Mouse (Mus musculus) forebrain, embryonic 16.5 days (tissue): ENCODE results near the gene Plk5. TPM values are rescaled to one million over a fixed set of nuclear protein-coding genes. Genes with fewer than 3 reads are reported as not detected.

Experiments used
- ATAC-seq: fragments of 200-750 bp; cut with Nextera tagmentation; 2 replicates; pipeline ENCODE4 v1.8.0; 2017; ENCODE audit warnings: mild to moderate bottlenecking, moderate library complexity
- H3K27ac ChIP-seq: fragments of 300-500 bp; sonication (generic); 2 replicates; pipeline ENCODE4 v1.5.1; 2014; ENCODE audit warnings: low read length, control low read depth
- H3K27me3 ChIP-seq: fragments of 300-500 bp; sonication (generic); replicated peaks from 2 replicates; pipeline ENCODE4 v1.6.1; 2014; ENCODE audit warnings: low read length; ENCODE audit not compliant: control insufficient read depth, insufficient read depth
- H3K36me3 ChIP-seq: fragments of 300-500 bp; sonication (generic); 2 replicates; pipeline ENCODE4 v1.6.1; 2014; ENCODE audit not compliant: control insufficient read depth, insufficient read depth
- H3K4me1 ChIP-seq: fragments of 300-500 bp; sonication (generic); replicated peaks from 2 replicates; pipeline ENCODE4 v1.6.1; 2014; ENCODE audit warnings: low read length; ENCODE audit not compliant: control insufficient read depth, insufficient read depth
- H3K4me2 ChIP-seq: fragments of 300-500 bp; sonication (generic); 2 replicates; pipeline ENCODE4 v1.6.1; 2014; ENCODE audit warnings: mild to moderate bottlenecking, low read length, control low read depth
- H3K4me3 ChIP-seq: fragments of 300-500 bp; sonication (generic); replicated peaks from 2 replicates; pipeline ENCODE4 v1.5.1; 2014; ENCODE audit warnings: mild to moderate bottlenecking, low read length, control low read depth
- H3K9ac ChIP-seq: fragments of 300-500 bp; sonication (generic); replicated peaks from 2 replicates; pipeline ENCODE4 v1.6.1; 2014; ENCODE audit warnings: low read depth, low read length, control low read depth
- H3K9me3 ChIP-seq: fragments of 300-500 bp; sonication (generic); 2 replicates; pipeline ENCODE4 v1.6.1; 2016; ENCODE audit warnings: low read length; ENCODE audit not compliant: control insufficient read depth
- WGBS: fragments of 180-500 bp; shearing (Covaris S2); extraction: QIAGEN DNeasy Blood & Tissue Kit; methylation state at CpG from one replicate; pipeline ENCODE4 v1.1.7; 2014; 5-methylcytosine and 5-hydroxymethylcytosine counted together
- polyA plus RNA-seq: library from polyadenylated mRNA; unstranded; fragments of >200 nt; fragmentation: Nextera tagmentation; extraction: Ambion mirVana; gene quantifications from 2 replicates; pipeline ENCODE4 v1.2.1, GENCODE M21; 2015

Gene Plk5
- polyA plus RNA-seq, 1 experiment from 2014 or later = 4.5 TPM

DNA sequence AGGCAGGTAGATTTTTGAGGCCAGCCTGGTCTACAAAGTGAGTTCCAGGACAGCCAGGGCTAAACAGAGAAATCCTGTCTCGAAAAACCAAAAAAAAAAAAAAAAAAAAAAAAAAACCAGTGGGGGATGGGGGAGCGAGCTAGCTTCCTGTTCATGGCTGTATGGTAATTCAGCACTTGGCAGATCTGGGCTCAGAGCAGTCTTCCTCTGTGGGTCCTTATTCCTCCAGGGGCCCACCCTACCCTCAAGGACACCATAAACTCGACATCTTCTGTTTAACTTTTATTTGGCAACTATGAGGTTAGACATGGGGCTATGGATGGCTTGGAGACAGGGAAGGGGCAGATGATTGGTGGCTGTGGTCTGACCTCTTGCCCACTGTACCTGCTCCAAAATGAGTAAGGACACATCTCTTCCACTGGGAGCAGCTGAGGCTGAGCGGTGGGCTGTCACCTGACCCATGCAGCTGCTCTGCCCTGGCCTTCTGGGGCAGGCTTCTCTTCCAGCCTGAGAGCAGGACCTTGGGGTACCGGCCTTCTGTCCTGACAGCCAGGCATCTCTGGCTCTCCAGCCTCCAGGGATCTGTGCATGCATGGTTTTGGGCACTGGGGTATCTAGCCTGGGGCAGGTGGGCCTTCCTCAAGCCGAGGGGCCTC, 35.1 kb upstream of the Plk5 start:
- ATAC-seq = no peak
- 76% methylated on average over 6 of the region's 6 CpGs for WGBS
- Histone ChIP-seq H3K27ac (no peak overlapping the region), H3K36me3 (peaks cover 11% of the 10 kb centered on the region; the same call in 1 of the 2 replicates), H3K27me3 (no peaks in the 10 kb centered on the region), H3K9me3 (no peaks in the 10 kb centered on the region), H3K4me1 (peaks cover 39% of the 10 kb centered on the region), H3K4me3 (no peak overlapping the region), H3K9ac (no peak overlapping the region), H3K4me2 (no peak overlapping the region)

DNA sequence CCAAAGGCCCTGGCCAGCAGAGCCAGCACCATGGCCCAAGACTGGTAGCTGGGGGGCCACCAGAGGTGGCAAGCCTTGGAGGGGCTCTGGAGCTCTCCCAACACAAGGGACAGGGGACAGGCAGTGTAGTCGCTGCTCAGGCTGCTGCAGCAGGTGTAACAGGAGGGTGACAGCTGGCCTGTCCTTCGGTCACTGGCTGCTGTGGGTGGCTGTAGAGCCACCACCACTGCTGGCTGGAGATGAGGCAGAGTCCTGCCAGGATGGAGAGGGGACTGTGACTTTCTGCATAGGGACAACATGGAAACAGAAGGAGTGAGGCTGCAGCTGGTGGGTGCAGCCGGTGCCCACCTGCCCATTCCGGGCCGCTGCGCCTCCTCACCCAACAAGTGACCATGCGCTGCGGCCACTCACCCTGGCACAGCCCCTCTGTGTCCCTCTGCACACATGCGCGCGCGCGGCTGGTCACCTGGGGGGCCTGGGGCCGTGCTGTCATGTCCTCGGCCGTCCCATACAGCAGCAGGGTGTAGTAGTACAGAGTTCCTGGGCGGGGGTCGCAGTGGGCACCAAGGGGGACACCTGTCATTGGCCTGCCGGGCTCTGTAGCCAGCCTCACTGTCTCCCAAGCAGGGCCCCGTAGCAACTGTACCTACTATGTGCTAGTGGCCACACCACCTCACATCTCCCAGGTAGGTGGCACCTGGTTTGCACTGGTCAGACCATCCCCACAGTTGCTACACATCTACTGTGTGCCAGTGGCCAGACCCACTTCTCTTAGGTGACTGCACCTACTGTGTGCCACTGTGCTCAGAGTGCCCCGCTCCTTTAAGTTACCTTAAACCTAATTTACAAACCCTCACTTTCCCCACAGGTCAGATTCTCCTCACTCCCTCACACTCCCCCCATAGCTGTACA, 34.3 kb upstream of the Plk5 start:
- H3K9ac ChIP-seq = no peak overlapping the region
- ATAC-seq = no peak
- no peaks in the 10 kb centered on the region for H3K9me3 ChIP-seq
- WGBS = 88% methylated on average over 21 of the region's 21 CpGs
- H3K36me3 ChIP-seq = peaks cover 9% of the 10 kb centered on the region; the same call in 1 of the 2 replicates
- H3K4me3 ChIP-seq = no peak overlapping the region
- no peaks in the 10 kb centered on the region for H3K27me3 ChIP-seq
- H3K4me2 ChIP-seq = no peak overlapping the region
- H3K4me1 ChIP-seq = peaks cover 33% of the 10 kb centered on the region
- no peak overlapping the region for H3K27ac ChIP-seq

DNA sequence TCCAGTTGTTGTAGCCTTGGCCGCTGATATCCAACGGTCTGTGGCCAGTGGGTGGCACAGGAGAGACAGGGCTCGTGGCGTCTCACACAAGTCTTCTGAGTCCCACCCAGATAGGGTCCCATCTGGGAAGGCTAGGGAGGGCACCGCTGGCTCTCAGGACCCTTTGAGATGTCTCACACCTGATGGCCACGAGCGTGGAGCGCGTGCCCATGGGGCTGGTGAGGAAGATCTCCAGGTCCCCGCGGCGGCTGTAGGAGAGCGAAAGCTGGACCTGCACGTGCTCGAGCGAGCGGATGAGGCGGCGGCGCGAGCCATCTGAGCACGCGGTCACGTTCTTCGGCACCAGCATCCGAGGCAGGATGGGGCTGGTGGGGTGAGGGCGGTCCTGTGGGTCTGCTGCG, 33.4 kb upstream of the Plk5 start:
- no peak; the same call in 1 of the 2 replicates for ATAC-seq
- Histone ChIP-seq H3K4me1 (peaks cover 24% of the 10 kb centered on the region), H3K9me3 (no peaks in the 10 kb centered on the region), H3K4me3 (peak overlapping the region; percentile 54), H3K4me2 (peak overlapping the region; percentile 89), H3K9ac (peak overlapping the region; percentile 65), H3K27me3 (no peaks in the 10 kb centered on the region), H3K36me3 (0 out of 2 replicates have a peak, but pooled peaks cover 4% of the 10 kb centered on the region), H3K27ac (no peak overlapping the region)
- 5% methylated on average over 28 of the region's 28 CpGs for WGBS

DNA sequence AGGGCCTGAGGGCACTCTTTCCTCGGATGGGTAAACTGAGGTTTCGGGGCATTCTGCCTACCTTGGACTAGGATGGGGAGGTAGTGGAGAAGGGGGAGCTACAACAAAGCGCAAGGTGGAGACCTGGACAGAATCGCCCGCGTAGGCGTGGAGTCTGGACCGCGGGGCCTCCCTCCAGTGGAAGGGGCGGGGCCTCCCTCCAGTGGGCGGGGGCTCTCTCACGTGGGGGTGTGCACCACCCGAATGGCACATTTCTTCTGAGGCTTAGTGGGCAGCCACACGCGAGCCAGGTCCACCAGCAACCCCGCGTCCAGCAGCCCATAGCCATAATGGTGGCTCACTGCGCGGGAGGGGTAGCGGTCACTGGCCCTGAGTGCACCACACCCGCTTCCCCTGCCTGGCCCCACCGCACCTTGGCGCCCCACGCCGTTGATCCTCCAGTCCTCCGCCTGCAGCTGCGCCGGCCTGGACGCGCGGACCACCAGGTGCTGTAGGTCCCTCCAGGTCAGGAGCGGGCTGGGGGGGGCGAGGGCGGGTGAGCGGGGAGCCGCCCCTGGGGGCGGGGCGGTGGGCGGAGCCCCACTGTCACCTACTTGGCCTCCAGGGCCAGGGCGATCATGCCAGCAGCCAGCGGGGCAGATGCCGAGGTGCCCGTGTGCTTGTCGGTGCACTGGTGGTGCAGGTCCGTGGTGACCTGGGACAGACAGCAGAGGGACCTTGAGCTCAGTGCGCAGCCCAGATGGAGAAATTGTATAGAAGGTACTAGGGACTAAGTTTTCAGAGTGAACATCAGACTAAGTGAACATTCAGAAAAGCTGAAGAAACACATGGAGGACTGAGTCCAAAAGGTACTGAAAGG, 32.8 kb upstream of the Plk5 start:
- ATAC-seq = peak; percentile 5; the same call in 1 of the 2 replicates
- no peaks in the 10 kb centered on the region for H3K9me3 ChIP-seq
- WGBS = under 1% methylated on average over 43 of the region's 46 CpGs
- H3K4me2 ChIP-seq = peak overlapping the region; percentile 89
- H3K4me1 ChIP-seq = peaks cover 24% of the 10 kb centered on the region
- peak overlapping the region; percentile 54 for H3K4me3 ChIP-seq
- H3K9ac ChIP-seq = peak overlapping the region; percentile 65
- H3K27me3 ChIP-seq = no peaks in the 10 kb centered on the region
- no peak overlapping the region for H3K27ac ChIP-seq
- no peaks in the 10 kb centered on the region for H3K36me3 ChIP-seq

DNA sequence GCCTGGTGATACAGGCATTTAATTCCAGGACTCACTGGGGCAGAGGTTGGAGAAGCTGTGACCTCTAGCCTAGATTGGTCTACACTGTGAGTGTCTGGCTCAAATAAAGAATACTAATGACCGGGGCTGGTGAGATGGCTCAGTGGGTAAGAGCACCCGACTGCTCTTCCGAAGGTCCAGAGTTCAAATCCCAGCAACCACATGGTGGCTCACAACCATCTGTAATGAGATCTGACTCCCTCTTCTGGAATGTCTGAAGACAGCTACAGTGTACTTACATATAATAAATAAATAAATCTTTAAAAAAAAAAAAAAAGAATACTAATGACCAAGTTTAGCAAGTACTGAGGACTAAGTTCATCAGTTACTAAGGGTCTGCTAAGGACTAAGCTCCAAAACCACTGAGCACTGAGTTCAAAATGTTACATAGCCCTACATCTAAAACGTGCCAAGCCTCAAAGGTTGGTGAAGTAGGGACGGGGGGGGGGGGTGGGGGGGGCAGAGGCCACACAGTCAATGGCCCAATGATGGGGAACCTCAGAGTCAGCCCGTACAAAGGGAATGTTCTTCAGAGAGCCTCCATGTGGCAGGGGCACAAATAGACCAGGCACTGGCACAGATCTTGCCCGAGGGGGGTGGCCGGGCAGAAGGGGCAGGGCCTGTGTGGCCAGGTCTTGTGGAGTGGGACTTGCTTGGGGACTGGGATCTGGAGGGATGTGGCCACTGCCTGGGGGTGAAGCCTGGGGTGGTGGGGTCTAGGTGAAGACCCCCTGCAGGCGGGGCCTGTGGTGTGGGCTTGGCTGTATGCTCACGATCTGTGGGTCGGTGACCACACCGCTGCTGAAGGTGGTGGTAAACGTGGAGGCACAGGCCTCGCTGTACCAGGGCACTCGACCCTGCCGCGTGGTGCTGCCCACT, 31.9 kb upstream of the Plk5 start:
- ATAC-seq = no peak
- no peak overlapping the region for H3K4me3 ChIP-seq
- no peaks in the 10 kb centered on the region for H3K9me3 ChIP-seq
- no peak overlapping the region for H3K9ac ChIP-seq
- no peak overlapping the region for H3K4me2 ChIP-seq
- H3K27me3 ChIP-seq = no peaks in the 10 kb centered on the region
- H3K36me3 ChIP-seq = no peaks in the 10 kb centered on the region
- H3K4me1 ChIP-seq = peaks cover 22% of the 10 kb centered on the region
- 82% methylated on average over 17 of the region's 17 CpGs for WGBS
- H3K27ac ChIP-seq = no peak overlapping the region

DNA sequence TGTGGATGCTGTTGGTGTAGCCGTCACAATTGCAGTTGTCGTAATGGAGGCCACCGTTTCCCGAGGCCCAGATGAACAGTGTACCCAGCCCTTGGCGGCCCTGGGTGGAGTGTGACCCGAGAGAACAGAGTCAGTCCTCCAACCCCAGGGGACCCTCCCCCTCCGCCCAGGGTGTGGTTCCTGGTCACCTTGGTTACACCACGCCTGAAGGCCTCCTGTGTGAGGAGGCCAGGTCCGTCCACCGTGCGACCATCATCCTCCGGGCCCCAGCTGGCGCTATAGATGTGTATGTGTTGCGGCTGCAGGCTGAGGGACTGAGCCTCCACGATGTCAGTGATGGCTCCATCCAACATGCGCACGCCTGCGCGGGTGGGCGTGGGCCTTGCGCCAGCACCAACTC, 31.2 kb upstream of the Plk5 start:
- WGBS = 84% methylated on average over 21 of the region's 21 CpGs
- Histone ChIP-seq H3K4me3 (no peak overlapping the region), H3K36me3 (no peaks in the 10 kb centered on the region), H3K27me3 (no peaks in the 10 kb centered on the region), H3K4me1 (peaks cover 18% of the 10 kb centered on the region), H3K9me3 (no peaks in the 10 kb centered on the region), H3K9ac (no peak overlapping the region), H3K27ac (no peak overlapping the region), H3K4me2 (no peak overlapping the region)
- ATAC-seq = no peak

DNA sequence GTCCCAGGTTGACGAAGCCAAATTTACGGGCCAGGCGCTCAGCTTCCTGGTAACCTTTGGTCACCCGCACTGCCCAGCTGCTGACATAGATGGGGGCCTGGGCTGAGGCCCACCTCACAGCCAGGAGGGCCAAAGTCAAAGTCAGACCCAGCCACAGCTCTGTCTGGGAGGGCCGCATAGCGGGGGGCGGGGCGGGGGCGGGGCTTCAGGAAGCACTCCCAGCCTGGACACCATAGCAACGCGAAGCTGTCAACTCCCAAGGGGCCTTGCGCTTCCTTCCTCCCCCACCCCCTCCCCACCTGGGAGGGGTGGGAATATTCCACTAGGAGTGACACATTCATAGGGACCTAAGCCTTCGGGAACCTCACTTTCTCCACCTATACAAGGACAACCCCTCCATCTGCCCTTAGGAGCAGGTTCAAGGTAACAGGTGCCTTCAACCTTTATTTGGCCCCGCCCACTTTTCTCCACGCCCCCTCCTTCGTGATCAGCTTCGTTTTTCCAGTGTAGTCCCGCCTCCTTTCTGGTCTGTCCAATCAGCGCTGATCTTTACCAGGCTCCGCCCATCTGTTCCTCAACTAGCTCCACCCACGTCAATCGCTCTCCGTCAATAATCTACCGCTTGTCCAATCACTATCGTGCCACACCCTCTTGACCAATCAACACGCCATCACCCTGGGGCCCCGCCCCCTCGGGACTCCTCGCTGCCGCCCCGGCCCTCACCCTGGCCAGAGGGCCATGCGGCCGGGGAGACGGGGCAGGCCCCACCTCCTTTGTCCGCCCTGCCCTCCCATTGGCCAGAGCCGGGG, 26.8 kb upstream of the Plk5 start, which contains the start of the genes Pcsk4 and Reep6:
Gene Pcsk4, minus strand, starts transcription at position 226 of the 809 bp plus-strand sequence.
Gene Reep6, plus strand, starts transcription at position 681 of the 809 bp plus-strand sequence.
- H3K27me3 ChIP-seq = no peaks in the 10 kb centered on the region
- WGBS = 4% methylated on average over 35 of the region's 36 CpGs
- peaks cover 8% of the 10 kb centered on the region for H3K4me1 ChIP-seq
- peak within 1 kb of the TSS; percentile 86 for H3K4me2 ChIP-seq
- no peaks in the 10 kb centered on the region for H3K36me3 ChIP-seq
- H3K27ac ChIP-seq = no peak within 1 kb of the TSS
- peak within 1 kb of the TSS; percentile 54 for H3K9ac ChIP-seq
- peak; percentile 88 for ATAC-seq
- H3K9me3 ChIP-seq = no peaks in the 10 kb centered on the region
- peak within 1 kb of the TSS; percentile 47 for H3K4me3 ChIP-seq

DNA sequence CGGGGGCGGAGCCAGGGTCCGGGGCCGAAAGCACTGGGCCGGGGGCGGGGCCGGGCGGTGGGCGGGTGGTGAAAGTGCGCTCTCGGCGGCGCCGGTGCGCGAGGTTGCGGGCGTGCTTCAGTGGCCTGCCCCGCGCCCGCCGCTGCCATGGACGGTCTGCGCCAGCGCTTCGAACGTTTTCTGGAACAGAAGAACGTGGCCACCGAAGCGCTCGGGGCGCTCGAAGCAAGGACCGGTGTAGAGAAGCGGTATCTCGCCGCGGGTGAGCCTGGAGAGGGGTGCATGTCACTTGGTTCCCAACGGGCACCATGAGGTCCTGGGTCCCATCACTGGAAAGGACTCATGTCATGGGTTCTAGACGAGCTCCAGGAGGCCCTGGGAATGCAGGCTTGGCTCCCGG, 26.2 kb upstream of the Plk5 start:
- Histone ChIP-seq H3K9ac (peak overlapping the region; percentile 54), H3K4me2 (peak overlapping the region; percentile 86), H3K27me3 (no peaks in the 10 kb centered on the region), H3K4me1 (peaks cover 8% of the 10 kb centered on the region), H3K4me3 (peak overlapping the region; percentile 47), H3K9me3 (no peaks in the 10 kb centered on the region), H3K27ac (no peak overlapping the region), H3K36me3 (no peaks in the 10 kb centered on the region)
- WGBS = 1% methylated on average over 40 of the region's 41 CpGs
- ATAC-seq = no peak
